Mouse (Mus musculus) forebrain, embryonic 12.5 days (tissue): Measurements from ENCODE around the gene Dbp. TPM values are rescaled to one million over a fixed set of nuclear protein-coding genes. Genes with fewer than 3 reads are reported as not detected.

Experiments used
- ATAC-seq: fragments of 200-750 bp; cut with Nextera tagmentation; 2 replicates; pipeline ENCODE4 v1.8.0; 2017; ENCODE audit warnings: moderate TSS enrichment; ENCODE audit not compliant: low FRiP score
- H3K27ac ChIP-seq: fragments of 300-500 bp; sonication (generic); 2 replicates; pipeline ENCODE4 v1.5.1; 2016; ENCODE audit warnings: mild to moderate bottlenecking
- H3K27me3 ChIP-seq: fragments of 300-500 bp; sonication (generic); 2 replicates; pipeline ENCODE4 v1.6.1; 2016; ENCODE audit warnings: mild to moderate bottlenecking
- H3K36me3 ChIP-seq: fragments of 300-500 bp; sonication (generic); replicated peaks from 2 replicates; pipeline ENCODE4 v1.6.1; 2016; ENCODE audit warnings: mild to moderate bottlenecking
- H3K4me1 ChIP-seq: fragments of 300-500 bp; sonication (generic); 2 replicates; pipeline ENCODE4 v1.6.1; 2016
- H3K4me2 ChIP-seq: fragments of 300-500 bp; sonication (generic); 2 replicates; pipeline ENCODE4 v1.6.1; 2016; ENCODE audit warnings: mild to moderate bottlenecking, moderate library complexity
- H3K4me3 ChIP-seq: fragments of 300-500 bp; sonication (generic); replicated peaks from 2 replicates; pipeline ENCODE4 v1.5.1; 2016; ENCODE audit warnings: mild to moderate bottlenecking
- H3K9ac ChIP-seq: fragments of 300-500 bp; sonication (generic); 2 replicates; pipeline ENCODE4 v1.6.1; 2016; ENCODE audit warnings: mild to moderate bottlenecking
- H3K9me3 ChIP-seq: fragments of 300-500 bp; sonication (generic); 2 replicates; pipeline ENCODE4 v1.6.1; 2016
- WGBS: fragments of 180-500 bp; shearing (Covaris S2); methylation state at CpG from one replicate; pipeline ENCODE4 v1.1.7; 2016; 5-methylcytosine and 5-hydroxymethylcytosine counted together
- polyA plus RNA-seq: library from polyadenylated mRNA; unstranded; fragments of >200 nt; fragmentation: Nextera tagmentation; extraction: Ambion mirVana; gene quantifications from 2 replicates; pipeline ENCODE4 v1.2.1, GENCODE M21; 2016

The Dbp gene
- polyA plus RNA-seq, 1 experiment from 2014 or later: 3.8 TPM

GRCm38 (mm10) chr7:45700301-45701015 is 4.4 kb upstream of the Dbp start:
- Histone ChIP-seq H3K9me3 (no peaks in the 10 kb centered on the region), H3K36me3 (no peaks in the 10 kb centered on the region), H3K4me1 (peaks cover 46% of the 10 kb centered on the region), H3K4me3 (peak overlapping the region; percentile 45), H3K9ac (peak overlapping the region; percentile 54), H3K27me3 (peaks cover 37% of the 10 kb centered on the region), H3K27ac (peak overlapping the region; percentile 47; the same call in 1 of the 2 replicates), H3K4me2 (peak overlapping the region; percentile 73)
- ATAC-seq: 0 out of 2 replicates have a peak, but pooled peaks have one; percentile 9
- under 1% methylated on average over 20 of the region's 20 CpGs for WGBS

DNA sequence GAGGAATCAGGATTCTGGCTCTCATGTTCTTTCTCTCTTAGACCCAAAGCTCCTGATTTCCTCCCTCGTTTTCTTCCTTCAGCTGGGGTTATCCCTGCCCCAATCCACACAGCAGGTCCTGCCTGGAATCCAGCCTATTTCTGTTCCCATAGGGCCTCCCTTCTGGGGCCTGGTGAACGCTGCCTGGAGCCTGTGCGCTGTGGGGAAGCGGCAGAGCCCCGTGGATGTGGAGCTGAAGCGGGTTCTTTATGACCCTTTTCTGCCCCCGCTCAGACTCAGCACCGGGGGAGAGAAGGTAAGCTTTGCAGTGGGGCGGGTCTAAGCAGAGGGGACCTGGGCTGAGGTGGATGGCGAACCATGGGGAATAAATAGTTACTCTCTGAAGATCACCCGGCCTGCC is 3.8 kb upstream of the Dbp start:
- 26% methylated on average over 11 of the region's 11 CpGs for WGBS
- no peaks in the 10 kb centered on the region for H3K36me3 ChIP-seq
- no peaks in the 10 kb centered on the region for H3K9me3 ChIP-seq
- H3K4me1 ChIP-seq: peaks cover 53% of the 10 kb centered on the region
- H3K27ac ChIP-seq: no peak overlapping the region
- no peak for ATAC-seq
- peak overlapping the region; percentile 73 for H3K4me2 ChIP-seq
- H3K9ac ChIP-seq: peak overlapping the region; percentile 30; the same call in 1 of the 2 replicates
- H3K27me3 ChIP-seq: peaks cover 37% of the 10 kb centered on the region
- H3K4me3 ChIP-seq: peak overlapping the region; percentile 45

DNA sequence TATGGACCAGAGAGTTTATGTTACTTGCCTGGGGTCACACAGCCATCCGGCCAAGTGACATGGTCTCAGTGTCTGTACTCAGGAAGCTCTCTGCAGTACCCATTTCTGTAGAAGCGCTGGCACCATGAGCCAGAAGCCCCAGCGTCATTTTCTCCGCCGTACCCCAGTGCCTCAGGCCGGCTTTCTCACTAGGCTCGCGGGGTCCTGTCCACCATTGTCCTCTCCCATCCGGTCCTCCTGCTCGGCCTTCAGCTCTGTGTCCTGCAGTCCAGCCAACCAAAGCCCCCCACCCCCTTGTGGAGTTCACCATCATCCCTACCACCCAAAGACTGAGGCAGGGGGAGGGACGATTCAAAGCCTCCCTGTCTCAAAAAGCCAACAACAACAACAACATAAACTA is 3.3 kb upstream of the Dbp start:
- Histone ChIP-seq H3K4me3 (no peak overlapping the region), H3K27me3 (peaks cover 37% of the 10 kb centered on the region), H3K4me1 (peaks cover 58% of the 10 kb centered on the region), H3K9me3 (no peaks in the 10 kb centered on the region), H3K4me2 (peak overlapping the region; percentile 73; the same call in 1 of the 2 replicates), H3K27ac (no peak overlapping the region), H3K36me3 (no peaks in the 10 kb centered on the region), H3K9ac (no peak overlapping the region)
- no peak for ATAC-seq
- WGBS: 86% methylated on average over 11 of the region's 11 CpGs

- Histone ChIP-seq H3K27ac (no peak overlapping the region), H3K4me1 (peaks cover 65% of the 10 kb centered on the region), H3K9ac (no peak overlapping the region), H3K4me2 (no peak overlapping the region), H3K4me3 (no peak overlapping the region), H3K9me3 (no peaks in the 10 kb centered on the region), H3K36me3 (no peaks in the 10 kb centered on the region), H3K27me3 (peaks cover 37% of the 10 kb centered on the region)
- no peak for ATAC-seq
- 96% methylated on average over 11 of the region's 11 CpGs for WGBS
Measured at GRCm38 (mm10) chr7:45702316-45702715, 2.6 kb upstream of the Dbp start.

GRCm38 (mm10) chr7:45702809-45703520 is 1.9 kb upstream of the Dbp start:
- H3K9ac ChIP-seq: no peak overlapping the region; the same call in 1 of the 2 replicates
- 86% methylated on average over 17 of the region's 17 CpGs for WGBS
- H3K36me3 ChIP-seq: no peaks in the 10 kb centered on the region
- H3K9me3 ChIP-seq: no peaks in the 10 kb centered on the region
- H3K27ac ChIP-seq: peak overlapping the region; percentile 87; the same call in 1 of the 2 replicates
- peaks cover 35% of the 10 kb centered on the region for H3K27me3 ChIP-seq
- peak overlapping the region; percentile 99; the same call in 1 of the 2 replicates for H3K4me2 ChIP-seq
- ATAC-seq: no peak
- peaks cover 72% of the 10 kb centered on the region for H3K4me1 ChIP-seq
- peak overlapping the region; percentile 43; the same call in 1 of the 2 replicates for H3K4me3 ChIP-seq

GRCm38 (mm10) chr7:45703521-45704033 is 1.3 kb upstream of the Dbp start:
- peak overlapping the region; percentile 56 for H3K9ac ChIP-seq
- peaks cover 78% of the 10 kb centered on the region for H3K4me1 ChIP-seq
- peaks cover 28% of the 10 kb centered on the region for H3K27me3 ChIP-seq
- peak overlapping the region; percentile 99 for H3K4me2 ChIP-seq
- H3K27ac ChIP-seq: peak overlapping the region; percentile 87
- peak overlapping the region; percentile 43 for H3K4me3 ChIP-seq
- 34% methylated on average over 12 of the region's 12 CpGs for WGBS
- H3K36me3 ChIP-seq: no peaks in the 10 kb centered on the region
- ATAC-seq: no peak
- H3K9me3 ChIP-seq: no peaks in the 10 kb centered on the region

GRCm38 (mm10) chr7:45704046-45704559 is 785 bp upstream of the Dbp start:
- H3K36me3 ChIP-seq: no peaks in the 10 kb centered on the region
- peak; percentile 40 for ATAC-seq
- H3K9me3 ChIP-seq: no peaks in the 10 kb centered on the region
- under 1% methylated on average over 13 of the region's 13 CpGs for WGBS
- H3K27ac ChIP-seq: peak overlapping the region; percentile 87
- peaks cover 23% of the 10 kb centered on the region for H3K27me3 ChIP-seq
- peak overlapping the region; percentile 43 for H3K4me3 ChIP-seq
- H3K9ac ChIP-seq: peak overlapping the region; percentile 56
- H3K4me1 ChIP-seq: peaks cover 83% of the 10 kb centered on the region
- peak overlapping the region; percentile 99 for H3K4me2 ChIP-seq

DNA sequence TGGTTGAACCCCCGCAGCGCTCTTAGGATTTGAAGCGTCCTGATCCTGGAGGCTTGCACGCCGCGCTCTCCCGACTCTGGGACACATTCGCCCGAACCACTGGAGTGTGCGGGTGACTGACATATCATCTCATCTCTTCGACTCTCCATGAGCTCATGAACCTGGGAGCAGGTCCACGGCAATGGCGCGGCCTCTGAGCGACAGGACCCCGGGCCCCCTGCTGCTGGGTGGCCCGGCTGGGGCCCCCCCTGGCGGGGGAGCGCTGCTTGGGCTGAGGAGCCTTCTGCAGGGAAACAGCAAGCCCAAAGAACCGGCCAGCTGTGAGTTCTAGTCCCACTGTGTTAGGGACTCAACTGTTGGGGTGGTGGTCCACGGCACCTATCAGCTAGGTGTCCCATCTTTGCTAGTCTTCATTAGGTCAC is 566 bp downstream of the Dbp start:
- H3K27ac ChIP-seq: peak overlapping the region; percentile 51
- H3K27me3 ChIP-seq: peaks cover 10% of the 10 kb centered on the region
- H3K36me3 ChIP-seq: peaks cover 10% of the 10 kb centered on the region
- ATAC-seq: no peak
- peaks cover 80% of the 10 kb centered on the region for H3K4me1 ChIP-seq
- H3K4me3 ChIP-seq: peak overlapping the region; percentile 61
- H3K9ac ChIP-seq: peak overlapping the region; percentile 79
- 0% methylated on average over 21 of the region's 21 CpGs for WGBS
- no peaks in the 10 kb centered on the region for H3K9me3 ChIP-seq
- H3K4me2 ChIP-seq: peak overlapping the region; percentile 99

GRCm38 (mm10) chr7:45705873-45706281 is 989 bp downstream of the Dbp start:
- Histone ChIP-seq H3K4me2 (peak overlapping the region; percentile 99), H3K36me3 (peaks cover 14% of the 10 kb centered on the region), H3K4me3 (peak overlapping the region; percentile 61), H3K4me1 (peaks cover 78% of the 10 kb centered on the region), H3K27ac (peak overlapping the region; percentile 51; the same call in 1 of the 2 replicates), H3K9ac (peak overlapping the region; percentile 79), H3K9me3 (no peaks in the 10 kb centered on the region), H3K27me3 (peaks cover 8% of the 10 kb centered on the region; the same call in 1 of the 2 replicates)
- WGBS: 1% methylated on average over 7 of the region's 7 CpGs
- no peak for ATAC-seq

DNA sequence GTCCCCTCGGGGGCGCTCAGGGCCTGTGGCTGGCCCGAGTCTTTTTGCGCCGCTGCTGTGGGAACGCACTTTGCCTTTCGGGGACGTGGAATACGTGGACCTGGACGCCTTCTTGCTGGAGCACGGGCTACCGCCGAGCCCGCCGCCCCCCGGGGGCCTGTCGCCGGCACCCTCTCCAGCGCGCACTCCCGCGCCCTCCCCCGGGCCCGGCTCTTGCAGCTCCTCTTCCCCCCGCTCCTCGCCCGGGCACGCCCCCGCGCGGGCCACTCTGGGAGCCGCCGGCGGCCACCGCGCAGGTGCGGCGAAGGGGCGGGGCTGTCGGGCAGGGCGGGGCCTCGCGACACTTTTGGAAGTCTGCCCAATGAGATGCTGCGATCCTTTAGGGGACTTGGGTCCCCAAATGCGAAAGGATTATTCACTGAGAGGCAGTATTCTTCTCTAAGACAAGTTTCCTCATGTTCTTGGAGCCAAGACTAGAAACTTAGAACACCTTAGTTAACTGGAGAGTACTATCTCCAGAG is 1.9 kb downstream of the Dbp start:
- ATAC-seq: 0 out of 2 replicates have a peak, but pooled peaks have one; percentile 1
- H3K9me3 ChIP-seq: no peaks in the 10 kb centered on the region
- peaks cover 23% of the 10 kb centered on the region for H3K36me3 ChIP-seq
- peak overlapping the region; percentile 78 for H3K27ac ChIP-seq
- H3K4me1 ChIP-seq: peaks cover 70% of the 10 kb centered on the region
- H3K27me3 ChIP-seq: no peaks in the 10 kb centered on the region
- H3K4me2 ChIP-seq: peak overlapping the region; percentile 99
- H3K4me3 ChIP-seq: peak overlapping the region; percentile 61
- peak overlapping the region; percentile 79 for H3K9ac ChIP-seq
- under 1% methylated on average over 45 of the region's 45 CpGs for WGBS

DNA sequence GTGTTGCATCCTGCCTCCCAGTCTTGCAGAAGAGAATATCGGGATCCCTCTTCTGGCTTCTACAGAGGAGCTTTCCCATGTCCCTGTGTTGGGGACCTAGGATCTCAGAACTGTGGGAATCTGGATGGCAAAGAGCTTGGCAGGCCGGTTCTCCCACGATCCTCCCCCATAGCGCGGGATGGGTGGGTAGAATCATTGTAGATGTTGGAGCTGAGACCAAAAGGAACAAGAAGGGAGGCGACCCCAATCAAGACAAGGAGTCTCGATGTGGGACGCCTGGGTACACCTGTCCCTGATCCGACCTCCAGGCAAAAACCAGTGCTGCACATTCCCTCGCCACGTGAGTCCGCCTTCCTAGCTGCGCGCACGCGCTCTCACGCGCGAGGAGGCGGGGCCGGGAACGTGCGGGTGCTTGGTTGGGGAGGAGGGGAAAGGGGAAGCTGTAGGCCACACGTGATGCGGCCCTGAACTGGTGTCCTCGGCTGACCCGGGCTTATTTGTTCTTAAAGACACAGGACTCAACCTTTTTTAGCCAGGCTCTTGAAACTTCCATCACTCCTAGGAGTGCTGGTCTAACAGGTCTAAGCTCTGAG is 2.6 kb downstream of the Dbp start:
- Histone ChIP-seq H3K27me3 (no peaks in the 10 kb centered on the region), H3K9ac (peak overlapping the region; percentile 79; the same call in 1 of the 2 replicates)
- under 1% methylated on average over 27 of the region's 27 CpGs for WGBS

More for the DNA sequence above, 2.6 kb downstream of the Dbp start:
- Histone ChIP-seq H3K4me2 (peak overlapping the region; percentile 99), H3K4me1 (peaks cover 70% of the 10 kb centered on the region), H3K27ac (peak overlapping the region; percentile 78), H3K4me3 (peak overlapping the region; percentile 61), H3K9me3 (no peaks in the 10 kb centered on the region), H3K36me3 (peaks cover 30% of the 10 kb centered on the region)
- peak; percentile 5; the same call in 1 of the 2 replicates for ATAC-seq
